Mouse (Mus musculus): ENCODE data around the gene Nkx1-2. TPM values are rescaled to one million over a fixed set of nuclear protein-coding genes. Genes with fewer than 3 reads are reported as not detected.

The Nkx1-2 gene
- polyA plus RNA-seq, 1 experiment from 2014 or later = not detected

DNA sequence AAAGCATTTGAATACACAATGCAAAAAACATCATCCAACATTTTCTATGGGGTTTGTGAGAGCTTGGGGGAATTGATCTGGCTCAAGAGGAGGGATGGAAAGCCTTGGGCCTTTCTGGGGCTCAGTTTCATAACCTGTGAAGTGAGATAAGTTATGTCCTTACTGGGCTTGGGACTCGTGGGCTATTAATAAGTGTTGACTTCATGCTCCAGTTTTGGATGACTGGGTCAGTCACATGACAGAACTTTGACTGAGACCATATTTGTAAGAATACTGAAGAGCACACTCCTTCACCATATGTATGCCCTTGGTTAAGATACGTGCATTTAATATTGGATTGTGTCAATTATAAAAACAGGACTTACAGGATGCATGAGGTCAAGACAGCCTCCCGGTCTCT, 28.0 kb upstream of the Nkx1-2 start:
- WGBS = 76% methylated on average over 3 of the region's 3 CpGs
- H3K27me3 ChIP-seq (ENCODE audit: control insufficient read depth, insufficient read depth, low read length) = no peaks in the 10 kb centered on the region
- ATAC-seq (ENCODE audit: insufficient number of reproducible peaks, insufficient read depth, low FRiP score, low read depth) = no peak
- no peak overlapping the region for H3K9ac ChIP-seq (replicated peaks; ENCODE audit: low read depth, low read length)
- no peak overlapping the region for H3K4me3 ChIP-seq (ENCODE audit: low read depth, low read length)
- no peak overlapping the region for H3K27ac ChIP-seq (ENCODE audit: low read length)
- H3K4me2 ChIP-seq (replicated peaks; ENCODE audit: low read depth, low read length) = no peak overlapping the region
- no peaks in the 10 kb centered on the region for H3K9me3 ChIP-seq (ENCODE audit: control insufficient read depth, low read depth, low read length)
- H3K36me3 ChIP-seq (ENCODE audit: control insufficient read depth, insufficient read depth, low read length) = no peaks in the 10 kb centered on the region
- H3K4me1 ChIP-seq (ENCODE audit: control insufficient read depth, insufficient read depth, low read length) = no peaks in the 10 kb centered on the region

DNA sequence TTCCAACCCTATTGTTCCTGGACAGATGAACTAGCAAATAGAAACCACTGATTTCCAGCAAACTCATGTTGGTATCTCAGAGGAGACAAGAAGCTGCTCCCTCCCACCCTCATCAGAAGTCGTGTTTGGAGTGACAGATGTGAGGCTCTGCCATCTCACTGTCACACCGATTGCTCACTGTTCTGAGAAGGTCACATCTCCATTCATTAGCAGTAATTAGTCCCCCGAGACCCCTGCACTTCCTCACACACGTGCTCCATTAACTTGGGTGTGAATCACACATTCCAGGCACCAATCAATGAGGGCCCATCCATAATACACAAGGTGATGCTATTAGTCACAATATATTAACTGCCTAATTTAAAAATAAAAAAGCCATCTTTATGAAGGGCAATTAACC, 26.7 kb upstream of the Nkx1-2 start:
- Histone ChIP-seq H3K4me3 (ENCODE audit: low read depth, low read length) (no peak overlapping the region), H3K4me2 (replicated peaks; ENCODE audit: low read depth, low read length) (no peak overlapping the region), H3K4me1 (ENCODE audit: control insufficient read depth, insufficient read depth, low read length) (no peaks in the 10 kb centered on the region), H3K36me3 (ENCODE audit: control insufficient read depth, insufficient read depth, low read length) (no peaks in the 10 kb centered on the region), H3K9me3 (ENCODE audit: control insufficient read depth, low read depth, low read length) (no peaks in the 10 kb centered on the region), H3K27me3 (ENCODE audit: control insufficient read depth, insufficient read depth, low read length) (no peaks in the 10 kb centered on the region), H3K9ac (replicated peaks; ENCODE audit: low read depth, low read length) (no peak overlapping the region), H3K27ac (ENCODE audit: low read length) (no peak overlapping the region)
- no peak for ATAC-seq (ENCODE audit: insufficient number of reproducible peaks, insufficient read depth, low FRiP score, low read depth)
- 43% methylated on average over 4 of the region's 4 CpGs for WGBS

DNA sequence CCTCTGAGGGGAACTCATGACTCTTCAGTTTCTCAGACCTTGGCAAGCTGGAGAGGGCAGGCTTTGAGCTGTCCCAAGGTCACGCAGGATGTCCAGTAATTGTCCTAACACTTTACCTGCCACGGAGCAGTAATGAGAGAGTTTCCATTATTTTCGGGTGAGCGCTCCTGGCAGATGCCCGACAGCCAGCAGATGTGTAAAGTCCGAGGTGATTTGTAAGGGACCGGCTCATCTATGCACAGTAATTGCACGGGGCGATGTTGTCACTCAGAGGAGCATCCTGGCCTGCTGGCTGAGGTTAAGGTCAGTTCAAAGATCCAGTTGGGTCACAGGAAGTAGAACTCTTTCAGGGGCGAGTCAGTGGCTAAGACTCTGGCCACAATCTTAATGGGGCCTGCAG, 24.7 kb upstream of the Nkx1-2 start:
- Histone ChIP-seq H3K36me3 (ENCODE audit: control insufficient read depth, insufficient read depth, low read length) (no peaks in the 10 kb centered on the region), H3K4me1 (ENCODE audit: control insufficient read depth, insufficient read depth, low read length) (no peaks in the 10 kb centered on the region), H3K4me3 (ENCODE audit: low read depth, low read length) (no peak overlapping the region), H3K4me2 (replicated peaks; ENCODE audit: low read depth, low read length) (no peak overlapping the region), H3K27ac (ENCODE audit: low read length) (no peak overlapping the region), H3K9me3 (ENCODE audit: control insufficient read depth, low read depth, low read length) (no peaks in the 10 kb centered on the region), H3K27me3 (ENCODE audit: control insufficient read depth, insufficient read depth, low read length) (no peaks in the 10 kb centered on the region), H3K9ac (replicated peaks; ENCODE audit: low read depth, low read length) (no peak overlapping the region)
- whole genome bisulfite sequencing = 84% methylated on average over 10 of the region's 10 CpGs
- ATAC-seq (ENCODE audit: insufficient number of reproducible peaks, insufficient read depth, low FRiP score, low read depth) = no peak

DNA sequence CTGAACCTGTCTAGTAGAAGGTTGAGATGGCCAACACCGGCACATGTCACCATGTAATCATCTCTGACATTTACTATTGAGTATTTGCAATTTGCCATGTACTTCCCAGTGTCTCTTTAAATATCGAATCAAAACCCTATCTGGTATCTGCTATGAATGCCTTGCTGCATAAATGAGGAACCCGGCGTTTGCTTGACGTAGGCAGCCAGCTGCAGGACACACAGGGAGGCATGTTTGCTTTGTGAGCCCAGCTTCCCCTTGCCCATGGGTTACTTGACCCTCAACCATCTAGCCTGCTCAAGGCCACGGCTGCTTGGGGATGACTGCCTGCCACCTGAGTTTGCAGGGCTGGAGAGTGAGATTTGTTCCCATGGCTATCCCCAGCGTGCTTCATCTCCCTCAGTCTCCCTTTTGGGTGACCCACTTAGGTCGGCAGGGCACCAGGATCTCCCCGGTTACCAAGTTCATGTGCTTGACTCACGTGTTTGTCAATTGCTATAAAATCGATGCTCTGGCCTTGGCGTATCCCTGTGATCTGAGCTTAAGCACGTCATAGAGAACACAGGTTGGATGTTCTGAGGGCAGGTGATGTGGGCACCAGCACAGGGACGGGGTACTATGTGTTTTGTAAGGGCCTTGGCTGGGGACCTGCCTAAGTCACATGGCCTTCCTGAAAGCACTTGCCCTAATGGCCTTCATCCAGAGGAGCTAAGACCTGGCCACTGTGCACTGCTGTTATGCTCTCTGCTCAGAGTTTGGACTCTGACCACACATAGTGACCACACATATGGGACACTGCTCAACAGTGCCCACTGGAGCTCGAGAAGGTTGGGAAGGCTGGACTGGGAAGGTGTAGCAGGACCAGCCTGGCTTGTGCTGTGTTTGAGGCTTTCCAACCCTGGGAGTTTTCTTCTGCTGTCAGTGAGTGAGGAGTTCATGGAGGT, 20.8 kb upstream of the Nkx1-2 start:
- Histone ChIP-seq H3K4me2 (replicated peaks; ENCODE audit: low read depth, low read length) (no peak overlapping the region), H3K4me3 (ENCODE audit: low read depth, low read length) (no peak overlapping the region), H3K27me3 (ENCODE audit: control insufficient read depth, insufficient read depth, low read length) (no peaks in the 10 kb centered on the region), H3K27ac (ENCODE audit: low read length) (no peak overlapping the region), H3K9me3 (ENCODE audit: control insufficient read depth, low read depth, low read length) (no peaks in the 10 kb centered on the region), H3K9ac (replicated peaks; ENCODE audit: low read depth, low read length) (no peak overlapping the region), H3K36me3 (ENCODE audit: control insufficient read depth, insufficient read depth, low read length) (no peaks in the 10 kb centered on the region), H3K4me1 (ENCODE audit: control insufficient read depth, insufficient read depth, low read length) (no peaks in the 10 kb centered on the region)
- 83% methylated on average over 15 of the region's 15 CpGs for WGBS
- ATAC-seq (ENCODE audit: insufficient number of reproducible peaks, insufficient read depth, low FRiP score, low read depth) = no peak

DNA sequence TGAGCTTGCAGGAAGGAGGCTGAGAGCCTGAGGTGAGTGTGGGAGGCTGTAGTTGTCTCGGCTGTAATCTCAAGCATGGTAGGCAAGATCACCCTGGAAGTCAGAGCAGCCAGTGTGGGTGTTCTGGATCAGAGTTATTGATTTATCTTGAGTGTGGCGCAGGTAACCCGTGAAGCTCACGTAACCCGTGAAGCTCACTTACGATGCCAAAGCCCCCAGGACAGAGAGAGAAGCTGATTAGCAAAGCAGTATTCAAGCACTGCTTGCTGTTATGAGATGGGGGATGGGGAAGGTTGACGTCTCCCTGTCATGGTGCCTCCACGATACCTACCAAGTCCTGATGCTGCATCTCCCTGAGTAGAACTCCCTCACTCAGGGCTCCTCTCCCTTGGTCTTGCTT, 20.1 kb upstream of the Nkx1-2 start:
- no peak overlapping the region for H3K27ac ChIP-seq (ENCODE audit: low read length)
- no peaks in the 10 kb centered on the region for H3K4me1 ChIP-seq (ENCODE audit: control insufficient read depth, insufficient read depth, low read length)
- 89% methylated on average over 8 of the region's 8 CpGs for WGBS
- no peaks in the 10 kb centered on the region for H3K27me3 ChIP-seq (ENCODE audit: control insufficient read depth, insufficient read depth, low read length)
- no peak for ATAC-seq (ENCODE audit: insufficient number of reproducible peaks, insufficient read depth, low FRiP score, low read depth)
- no peak overlapping the region for H3K9ac ChIP-seq (replicated peaks; ENCODE audit: low read depth, low read length)
- H3K36me3 ChIP-seq (ENCODE audit: control insufficient read depth, insufficient read depth, low read length) = no peaks in the 10 kb centered on the region
- no peak overlapping the region for H3K4me3 ChIP-seq (ENCODE audit: low read depth, low read length)
- H3K4me2 ChIP-seq (replicated peaks; ENCODE audit: low read depth, low read length) = no peak overlapping the region
- H3K9me3 ChIP-seq (ENCODE audit: control insufficient read depth, low read depth, low read length) = no peaks in the 10 kb centered on the region

DNA sequence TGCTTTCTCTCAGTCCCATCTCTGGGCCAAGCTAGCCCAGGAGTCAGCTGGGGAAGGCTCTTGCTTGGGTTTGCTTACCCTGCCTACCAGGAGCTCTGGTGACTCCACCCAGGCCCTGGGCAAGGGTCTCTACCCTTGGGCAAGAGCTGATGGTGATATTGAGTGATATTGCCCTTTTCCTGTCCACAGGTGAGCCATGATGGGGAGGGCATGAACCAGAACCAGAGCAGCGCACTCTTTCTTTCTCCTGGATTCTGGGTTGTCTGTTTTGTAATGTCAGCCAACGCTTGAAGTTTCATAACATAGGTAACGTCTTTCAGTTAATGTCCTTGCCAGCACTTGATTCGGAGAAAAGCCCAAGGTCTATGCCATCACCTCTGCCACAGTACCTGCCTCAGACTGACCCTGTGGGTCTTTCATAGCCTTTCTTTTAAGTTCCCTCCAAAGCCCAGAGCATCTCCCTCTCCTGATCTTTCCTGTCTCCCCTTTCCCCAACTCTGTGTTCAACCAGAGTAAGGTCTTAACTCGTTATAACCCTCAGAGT, 17.7 kb upstream of the Nkx1-2 start:
- 88% methylated on average over 5 of the region's 5 CpGs for WGBS
- Histone ChIP-seq H3K9ac (replicated peaks; ENCODE audit: low read depth, low read length) (no peak overlapping the region), H3K27me3 (ENCODE audit: control insufficient read depth, insufficient read depth, low read length) (no peaks in the 10 kb centered on the region), H3K4me3 (ENCODE audit: low read depth, low read length) (no peak overlapping the region), H3K27ac (ENCODE audit: low read length) (no peak overlapping the region), H3K4me1 (ENCODE audit: control insufficient read depth, insufficient read depth, low read length) (no peaks in the 10 kb centered on the region), H3K4me2 (replicated peaks; ENCODE audit: low read depth, low read length) (no peak overlapping the region), H3K9me3 (ENCODE audit: control insufficient read depth, low read depth, low read length) (no peaks in the 10 kb centered on the region), H3K36me3 (ENCODE audit: control insufficient read depth, insufficient read depth, low read length) (no peaks in the 10 kb centered on the region)
- no peak for ATAC-seq (ENCODE audit: insufficient number of reproducible peaks, insufficient read depth, low FRiP score, low read depth)

DNA sequence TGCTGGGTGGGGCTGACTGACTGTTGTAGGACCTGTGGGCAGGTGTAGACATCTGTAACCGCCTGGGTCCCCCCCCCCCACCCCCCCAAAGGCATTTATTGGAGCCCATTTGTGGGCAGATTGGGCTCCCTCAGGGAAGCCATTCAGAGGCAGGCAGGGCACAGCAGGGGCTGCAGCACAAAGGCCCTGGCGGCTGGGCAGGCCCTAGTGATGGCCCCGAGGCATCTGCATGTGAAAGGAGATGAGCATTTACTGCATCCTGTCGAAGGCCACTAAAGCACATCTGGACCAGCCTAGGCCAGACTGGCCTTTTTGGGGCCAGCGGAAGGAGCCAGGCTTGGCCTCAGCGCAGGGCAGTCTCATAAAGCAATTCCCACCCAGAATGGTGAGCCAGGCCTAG, 17.0 kb upstream of the Nkx1-2 start:
- H3K9me3 ChIP-seq (ENCODE audit: control insufficient read depth, low read depth, low read length) = no peaks in the 10 kb centered on the region
- ATAC-seq (ENCODE audit: insufficient number of reproducible peaks, insufficient read depth, low FRiP score, low read depth) = no peak
- H3K9ac ChIP-seq (replicated peaks; ENCODE audit: low read depth, low read length) = no peak overlapping the region
- H3K4me1 ChIP-seq (ENCODE audit: control insufficient read depth, insufficient read depth, low read length) = no peaks in the 10 kb centered on the region
- no peak overlapping the region for H3K27ac ChIP-seq (ENCODE audit: low read length)
- H3K4me2 ChIP-seq (replicated peaks; ENCODE audit: low read depth, low read length) = no peak overlapping the region
- 47% methylated on average over 6 of the region's 6 CpGs for WGBS
- no peaks in the 10 kb centered on the region for H3K27me3 ChIP-seq (ENCODE audit: control insufficient read depth, insufficient read depth, low read length)
- no peaks in the 10 kb centered on the region for H3K36me3 ChIP-seq (ENCODE audit: control insufficient read depth, insufficient read depth, low read length)
- H3K4me3 ChIP-seq (ENCODE audit: low read depth, low read length) = no peak overlapping the region

DNA sequence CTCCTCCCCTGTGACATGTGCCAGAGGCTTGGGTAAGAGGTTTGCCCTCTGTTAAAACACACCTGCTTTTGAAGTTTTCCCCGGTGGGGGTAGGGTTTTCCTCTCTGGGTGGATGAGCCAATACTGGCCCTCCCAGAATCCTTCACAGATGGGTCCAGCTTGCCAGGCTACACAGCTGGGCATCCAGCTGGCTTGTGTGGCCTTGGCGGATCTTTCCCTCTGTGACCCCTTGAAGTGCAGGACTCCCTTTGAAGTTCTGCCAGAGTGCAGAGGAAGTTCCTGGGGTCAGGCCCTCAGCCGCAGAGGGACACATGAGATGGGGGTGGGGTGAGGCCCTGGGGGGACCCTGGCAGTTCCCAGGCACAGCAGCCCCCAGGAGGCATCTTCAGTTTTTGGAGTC, 15.9 kb upstream of the Nkx1-2 start:
- no peaks in the 10 kb centered on the region for H3K4me1 ChIP-seq (ENCODE audit: control insufficient read depth, insufficient read depth, low read length)
- H3K27me3 ChIP-seq (ENCODE audit: control insufficient read depth, insufficient read depth, low read length) = no peaks in the 10 kb centered on the region
- no peak overlapping the region for H3K4me2 ChIP-seq (replicated peaks; ENCODE audit: low read depth, low read length)
- H3K27ac ChIP-seq (ENCODE audit: low read length) = no peak overlapping the region
- H3K36me3 ChIP-seq (ENCODE audit: control insufficient read depth, insufficient read depth, low read length) = no peaks in the 10 kb centered on the region
- no peak for ATAC-seq (ENCODE audit: insufficient number of reproducible peaks, insufficient read depth, low FRiP score, low read depth)
- WGBS = 29% methylated on average over 3 of the region's 3 CpGs
- no peak overlapping the region for H3K4me3 ChIP-seq (ENCODE audit: low read depth, low read length)
- H3K9me3 ChIP-seq (ENCODE audit: control insufficient read depth, low read depth, low read length) = no peaks in the 10 kb centered on the region
- H3K9ac ChIP-seq (replicated peaks; ENCODE audit: low read depth, low read length) = no peak overlapping the region

Measured in stomach, embryonic 14.5 days (tissue).